Mouse (Mus musculus) heart, adult 2 months (tissue): ENCODE results near the gene Mctp1. TPM values are rescaled to one million over a fixed set of nuclear protein-coding genes. Genes with fewer than 3 reads are reported as not detected.

Experiments used
- DNase-seq, 2 experiments: peaks; one replicate each; pipeline ENCODE4 v3.0.0; 2021
- H3K27ac ChIP-seq: fragments of 200-600 bp; 2 replicates; pipeline ENCODE4 v1.8.1; 2022
- H3K27me3 ChIP-seq: fragments of 200-500 bp; 2 replicates; pipeline ENCODE4 v1.6.1; 2012; ENCODE audit warnings: mild to moderate bottlenecking, low read length, inconsistent platforms, mixed read lengths; ENCODE audit not compliant: control insufficient read depth, insufficient read depth
- H3K36me3 ChIP-seq: fragments of 200-500 bp; 2 replicates; pipeline ENCODE4 v1.6.1; 2012; ENCODE audit warnings: low read length, inconsistent platforms; ENCODE audit not compliant: control insufficient read depth, insufficient read depth
- H3K4me1 ChIP-seq: fragments of 200-500 bp; 2 replicates; pipeline ENCODE4 v1.6.1; 2011; ENCODE audit warnings: low read length; ENCODE audit not compliant: control insufficient read depth, insufficient read depth
- H3K4me3 ChIP-seq: fragments of 200-600 bp; 2 replicates; pipeline ENCODE4 v1.8.1; 2022
- H3K79me2 ChIP-seq: fragments of 200-500 bp; replicated peaks from 2 replicates; pipeline ENCODE4 v1.6.1; 2012; ENCODE audit warnings: mild to moderate bottlenecking, inconsistent platforms, low read length, moderate library complexity, mixed read lengths; ENCODE audit not compliant: control insufficient read depth, insufficient read depth
- H3K9ac ChIP-seq: fragments of 200-500 bp; 2 replicates; pipeline ENCODE4 v1.6.1; 2012; ENCODE audit warnings: low read depth, mild to moderate bottlenecking, control low read depth, inconsistent platforms, low read length, mixed read lengths
- CTCF ChIP-seq: fragments of 200-600 bp; IDR thresholded peaks from 2 replicates; pipeline ENCODE4 v1.8.1; 2022; ENCODE audit warnings: antibody characterized with exemption, mild to moderate bottlenecking, moderate library complexity
- EP300 ChIP-seq: fragments of 200-500 bp; IDR thresholded peaks from 2 replicates; pipeline ENCODE4 v1.6.1; 2011; ENCODE audit warnings: low read depth, low read length, control low read depth; ENCODE audit not compliant: insufficient read depth
- POLR2A ChIP-seq: fragments of 200-500 bp; IDR thresholded peaks from 2 replicates; pipeline ENCODE4 v1.6.1; 2011; ENCODE audit warnings: mild to moderate bottlenecking, low read depth, low read length, control low read depth; ENCODE audit not compliant: insufficient read depth
- WGBS: fragments of 180-500 bp; shearing (Covaris S2); methylation state at CpG from one replicate; pipeline ENCODE4 v1.1.7; 2018; 5-methylcytosine and 5-hydroxymethylcytosine counted together
- intact Hi-C: fragments of 180-260 bp; cut with DNase I; formaldehyde crosslinking; loops from one replicate; pipeline ENCODE4 v1.15.1; 2025
- polyA plus RNA-seq: library from polyadenylated mRNA; depleted of rRNA; stranded (reverse); fragments of >200 nt; gene quantifications from 2 replicates; pipeline ENCODE4 v1.2.3, GENCODE M21; 2012
- total RNA-seq, 2 experiments: library from RNA; stranded (reverse); gene quantifications; 2 replicates each; pipeline ENCODE4 v1.2.3; 2021

Gene Mctp1
- total and polyA plus RNA-seq, 3 experiments = 0.43 to 4.3 (median 2.5) TPM

DNA sequence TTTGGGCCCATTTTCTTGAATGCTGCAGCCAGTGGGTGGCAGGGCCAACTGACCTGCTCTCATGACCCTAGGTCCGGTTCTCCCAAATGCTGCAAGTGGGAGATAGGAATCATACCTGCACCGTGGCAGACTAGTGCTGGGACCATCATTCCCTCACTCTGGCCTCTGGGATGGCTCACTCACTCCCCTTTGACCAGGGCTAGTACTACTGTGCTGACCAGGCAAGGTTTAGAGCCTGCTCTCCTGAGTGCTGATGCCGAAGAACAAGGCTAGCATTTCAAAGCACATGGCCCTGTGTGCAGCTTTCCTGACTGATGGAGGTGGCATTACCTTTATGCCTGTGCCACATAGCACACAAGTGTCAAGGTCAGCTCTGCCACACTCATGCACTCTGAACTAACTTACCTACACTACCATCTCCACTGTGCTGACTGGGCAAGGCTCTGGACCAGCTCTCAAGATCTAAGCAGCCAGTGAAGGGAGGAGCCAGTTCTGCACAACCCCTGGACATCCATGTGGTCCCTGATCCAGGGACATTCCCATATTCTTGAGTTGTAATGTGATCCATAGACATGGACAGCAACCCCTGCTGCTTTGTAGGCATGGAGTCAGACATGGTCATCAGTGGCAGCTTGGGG, 146.7 kb downstream of the Mctp1 start:
- TF ChIP-seq CTCF = no peak
- TF ChIP-seq POLR2A = no peak
- TF ChIP-seq EP300 = no peak
- DNase-seq = no peak
- 83% methylated on average over 3 of the region's 3 CpGs for WGBS
- Histone ChIP-seq H3K27ac (no peak overlapping the region), H3K79me2 (no peaks in the 10 kb centered on the region), H3K36me3 (no peaks in the 10 kb centered on the region), H3K9ac (no peak overlapping the region), H3K27me3 (no peaks in the 10 kb centered on the region), H3K4me1 (no peaks in the 10 kb centered on the region), H3K4me3 (no peak overlapping the region)
- intact Hi-C loops = no loop called here

DNA sequence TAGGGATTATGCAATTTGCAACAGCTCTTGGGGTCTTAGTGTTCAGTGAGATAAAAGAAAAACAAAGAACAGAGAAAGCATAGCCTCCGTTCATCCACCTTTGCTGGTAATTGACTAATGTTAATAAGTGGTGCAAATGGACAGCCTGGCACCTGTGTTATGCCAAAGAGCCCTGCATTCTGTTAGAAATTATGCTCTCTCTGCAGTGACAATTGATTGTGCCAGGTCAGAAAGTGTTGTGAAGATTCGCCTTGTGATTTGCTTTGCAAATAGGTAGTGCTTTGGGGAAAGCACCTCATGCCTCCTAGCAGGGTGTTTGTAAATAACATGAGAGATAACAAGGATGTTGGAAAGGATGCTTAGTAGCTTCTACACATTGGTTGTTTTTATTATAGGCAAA, 163.5 kb downstream of the Mctp1 start:
- Histone ChIP-seq H3K79me2 (no peaks in the 10 kb centered on the region), H3K36me3 (no peaks in the 10 kb centered on the region), H3K9ac (no peak overlapping the region), H3K27ac (no peak overlapping the region), H3K4me3 (no peak overlapping the region), H3K4me1 (no peaks in the 10 kb centered on the region), H3K27me3 (no peaks in the 10 kb centered on the region)
- no peak for DNase-seq
- intact Hi-C loops = no loop called here
- TF ChIP-seq EP300 (no peak), POLR2A (no peak), CTCF (no peak)
- 58% methylated on average over 2 of the region's 2 CpGs for WGBS

DNA sequence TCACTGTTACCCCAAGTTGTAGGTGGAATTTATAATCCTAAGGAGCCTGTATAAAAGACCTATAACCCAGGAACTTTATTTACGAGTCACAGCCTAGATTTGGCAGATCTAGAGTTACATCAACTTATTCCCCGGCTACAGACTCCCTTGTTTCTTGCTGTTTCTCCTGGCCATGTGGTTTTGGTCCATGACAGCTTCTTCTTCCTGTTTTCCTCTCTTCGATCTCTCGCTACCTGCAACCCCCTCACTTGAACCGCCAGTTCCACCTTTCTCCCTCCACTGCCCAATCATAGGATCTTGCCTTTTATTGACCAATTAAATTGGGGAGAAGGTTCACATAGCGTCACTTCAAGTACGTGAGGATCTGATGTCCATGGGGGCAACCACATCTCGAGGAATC, 176.6 kb downstream of the Mctp1 start:
- Histone ChIP-seq H3K9ac (no peak overlapping the region), H3K36me3 (no peaks in the 10 kb centered on the region), H3K27me3 (no peaks in the 10 kb centered on the region), H3K4me3 (no peak overlapping the region), H3K27ac (no peak overlapping the region), H3K4me1 (no peaks in the 10 kb centered on the region), H3K79me2 (no peaks in the 10 kb centered on the region)
- intact Hi-C loops = no loop called here
- no peak for DNase-seq
- TF ChIP-seq CTCF (no peak), EP300 (no peak), POLR2A (no peak)
- WGBS = 80% methylated on average over 8 of the region's 8 CpGs

DNA sequence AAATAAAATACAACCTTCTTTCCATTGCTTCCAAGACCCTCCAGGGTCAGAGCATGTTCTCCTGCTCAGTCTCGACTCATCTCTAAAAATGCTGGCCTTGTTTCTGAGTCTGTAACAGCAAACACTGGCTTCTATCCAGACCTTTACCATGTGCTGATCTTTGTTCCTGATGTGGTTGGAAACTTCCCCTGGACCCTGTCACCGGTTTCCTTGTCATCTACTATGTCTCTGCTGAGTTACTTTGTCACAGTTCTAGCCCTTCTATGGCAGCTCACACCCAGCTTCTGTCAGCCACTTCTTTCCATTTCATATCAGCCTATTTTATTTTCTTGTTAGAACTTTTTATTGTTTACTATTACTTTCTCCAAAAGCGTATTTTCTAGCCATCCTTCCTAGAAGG, 177.3 kb downstream of the Mctp1 start:
- no peak overlapping the region for H3K9ac ChIP-seq
- H3K27me3 ChIP-seq = no peaks in the 10 kb centered on the region
- no peak for DNase-seq
- H3K79me2 ChIP-seq = no peaks in the 10 kb centered on the region
- no peaks in the 10 kb centered on the region for H3K36me3 ChIP-seq
- no peaks in the 10 kb centered on the region for H3K4me1 ChIP-seq
- TF ChIP-seq POLR2A (no peak), CTCF (no peak), EP300 (no peak)
- intact Hi-C loops = no loop called here
- 47% methylated on average over 3 of the region's 3 CpGs for WGBS
- H3K4me3 ChIP-seq = no peak overlapping the region
- H3K27ac ChIP-seq = no peak overlapping the region

DNA sequence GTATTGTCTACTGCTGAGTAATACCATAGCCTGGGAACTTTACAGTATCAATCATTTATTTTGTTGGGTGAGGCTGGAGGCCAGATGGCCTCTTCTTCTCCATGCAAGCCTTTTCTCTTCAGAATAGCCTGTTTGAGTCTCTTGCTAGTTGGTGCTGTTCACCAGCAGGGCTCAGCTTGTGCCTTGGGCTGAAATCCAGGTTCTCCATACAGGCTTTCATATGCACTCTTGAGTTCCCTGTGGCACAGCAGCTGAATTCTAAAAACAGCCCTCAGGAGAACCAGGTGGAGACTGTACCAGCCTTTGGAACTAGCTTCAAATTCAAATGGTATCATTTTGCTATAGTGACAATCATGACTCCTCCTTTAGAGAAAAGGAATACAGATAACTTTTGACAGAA, 179.7 kb downstream of the Mctp1 start:
- Histone ChIP-seq H3K36me3 (no peaks in the 10 kb centered on the region), H3K27me3 (no peaks in the 10 kb centered on the region), H3K79me2 (no peaks in the 10 kb centered on the region), H3K4me3 (no peak overlapping the region), H3K27ac (no peak overlapping the region), H3K9ac (no peak overlapping the region), H3K4me1 (no peaks in the 10 kb centered on the region)
- TF ChIP-seq EP300 (no peak), CTCF (no peak), POLR2A (no peak)
- intact Hi-C loops = no loop called here
- no peak for DNase-seq

DNA sequence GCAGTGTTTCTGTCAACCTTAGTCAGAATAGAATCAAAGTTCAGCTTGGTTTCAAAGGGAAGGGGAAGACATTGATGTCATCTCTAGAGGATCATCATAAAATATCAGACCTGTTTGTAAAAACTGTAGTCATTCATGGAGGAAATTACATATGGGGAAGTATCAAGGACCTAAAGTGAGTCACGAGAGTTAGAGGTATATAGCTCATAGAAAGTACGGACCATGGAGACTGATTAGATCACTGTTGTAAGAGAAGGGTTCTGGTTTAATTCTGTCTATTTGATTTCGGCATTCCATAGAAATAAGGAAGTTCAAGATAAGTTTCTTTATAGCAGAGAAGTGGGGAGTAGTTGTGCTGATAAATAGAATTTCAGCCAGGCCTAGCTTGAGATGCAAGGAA, 181.7 kb downstream of the Mctp1 start:
- no peak for DNase-seq
- H3K4me3 ChIP-seq = no peak overlapping the region
- no peaks in the 10 kb centered on the region for H3K27me3 ChIP-seq
- TF ChIP-seq POLR2A (no peak), EP300 (no peak), CTCF (no peak)
- no peaks in the 10 kb centered on the region for H3K79me2 ChIP-seq
- H3K9ac ChIP-seq = no peak overlapping the region
- H3K27ac ChIP-seq = no peak overlapping the region
- 72% methylated on average over 3 of the region's 3 CpGs for WGBS
- H3K4me1 ChIP-seq = no peaks in the 10 kb centered on the region
- intact Hi-C loops = no loop called here
- H3K36me3 ChIP-seq = no peaks in the 10 kb centered on the region
